In genomic region chr11:90390817-90391173, GRCm38 (mm10) we compare ENCODE assay signal across 8 mouse cellular contexts. TPM values are rescaled to one million over a fixed set of nuclear protein-coding genes. Genes with fewer than 3 reads are reported as not detected.
DNase-seq lines count a peak whose midpoint lies in the region; ATAC-seq lines count a peak whose summit lies in the region.

Gene Hlf (minus strand): TSS chr11:90390895.

- peak within 1 kb of the TSS; percentile 38 for H3K9ac ChIP-seq in intestine, embryonic 14.5 days (ENCODE audit: low read length)

- under 1% methylated on average over 39 of the region's 40 CpGs for WGBS in intestine, embryonic 14.5 days

- peak; percentile 95 for ATAC-seq in intestine, embryonic 14.5 days (replicated peaks; ENCODE audit: low FRiP score, low TSS enrichment, low read depth)
- peak; percentile 77 for ATAC-seq in megakaryocyte progenitor cell, adult 5-6 weeks (replicated peaks; ENCODE audit: poor library complexity)

- intact Hi-C loops in gastrocnemius, postnatal 36 days (cut with DNase I) = no loop called here
- intact Hi-C loops in left cerebral cortex, postnatal 10 days (cut with DNase I) = loop anchor here (2.0 kb wide), 1 partner anchor 26 kb away; no protein-coding TSS in a partner anchor

- no peaks in the 10 kb centered on the region for H3K36me3 ChIP-seq in intestine, embryonic 14.5 days (ENCODE audit: control insufficient read depth, insufficient read depth, low read length)

- H3K27me3 ChIP-seq in intestine, embryonic 14.5 days (replicated peaks; ENCODE audit: control insufficient read depth, insufficient read depth, low read length) = peaks cover 33% of the 10 kb centered on the region

- DNase-seq in adrenal gland, adult 2 months = peak; percentile 92
- DNase-seq in embryo, embryonic 11 days = peak; percentile 97
- DNase-seq in gastrocnemius, postnatal 36 days = peak; percentile 85
- DNase-seq in intestine, embryonic 14.5 days (ENCODE audit: low spot score) = peak; percentile 93
- peak; percentile 92 to 94 for DNase-seq in left cerebral cortex, postnatal 10 days (ENCODE audit: extremely low spot score in 1 of 2, low spot score in 2 of 2)
- peak; percentile 97 for DNase-seq in right cerebral cortex, postnatal 10 days (ENCODE audit: low spot score in 2 of 2)
- DNase-seq in urinary bladder, postnatal 14 days (ENCODE audit: low spot score) = peak; percentile 84

- no peak within 1 kb of the TSS for H3K27ac ChIP-seq in intestine, embryonic 14.5 days (ENCODE audit: low read depth)

- H3K9me3 ChIP-seq in intestine, embryonic 14.5 days (ENCODE audit: control insufficient read depth, low read length) = no peaks in the 10 kb centered on the region

- H3K4me1 ChIP-seq in intestine, embryonic 14.5 days (replicated peaks; ENCODE audit: control insufficient read depth, insufficient read depth, low read length) = peaks cover 7% of the 10 kb centered on the region; the same call in 1 of the 2 replicates

- peak within 1 kb of the TSS; percentile 87 for H3K4me2 ChIP-seq in intestine, embryonic 14.5 days (ENCODE audit: low read length)

- peak within 1 kb of the TSS; percentile 39 for H3K4me3 ChIP-seq in intestine, embryonic 14.5 days (ENCODE audit: low read depth, low read length)

RNA-seq across cellular contexts. Expression of gene Hlf, which starts in this region (rescaled TPM):
- 10 to 100 TPM in 1 of 2 experiments, 1 to 10 TPM in 1; 9.0 to 16.4 TPM for total RNA-seq in adrenal gland, adult 2 months (2021)
- 16.8 and 18.0 TPM in 2 replicates for polyA plus RNA-seq in adrenal gland, adult 2 months (2012; rRNA removed)
- 1 to 10 TPM; 6.7 to 7.4 TPM for total RNA-seq in gastrocnemius, postnatal 36 days (2021)
- polyA plus RNA-seq in intestine, embryonic 14.5 days (2014; fragmentation: Nextera tagmentation; extraction: Ambion mirVana) = 0.92 and 1.2 TPM in 2 replicates
- 10 to 100 TPM; 49.4 to 49.5 TPM for total RNA-seq in left cerebral cortex, postnatal 10 days (2021)
- total RNA-seq in megakaryocyte progenitor cell, adult 5-6 weeks (2015) = 17.7 and 20.0 TPM in 2 replicates
- total RNA-seq in megakaryocyte progenitor cell, adult 5-6 weeks (2017) = 2.5 and 13.2 TPM in 2 replicates
